Comparison of ENCODE assay signal across 14 mouse cellular contexts in the genomic region with DNA sequence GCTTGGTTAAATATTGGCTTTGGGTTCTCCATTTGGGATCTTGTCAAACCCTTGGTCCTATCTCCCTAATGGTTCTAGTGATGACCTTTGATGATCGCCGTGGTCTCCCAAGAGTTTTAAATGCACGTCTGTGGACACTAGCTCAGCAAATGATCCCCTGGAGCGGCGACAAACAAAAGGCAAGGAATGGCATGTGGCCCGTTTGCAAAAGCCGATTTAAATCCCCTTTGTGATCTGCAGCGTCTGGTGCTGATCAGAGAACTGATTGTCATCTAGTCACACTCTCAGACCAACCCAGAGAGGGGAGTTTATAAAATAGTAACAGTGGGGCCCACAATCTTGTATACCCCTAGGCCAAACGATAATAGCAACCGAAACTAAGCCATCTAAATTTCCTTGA. TPM values are rescaled to one million over a fixed set of nuclear protein-coding genes. Genes with fewer than 3 reads are reported as not detected.
A peak's percentile ranks its signal among the peaks of the same experiment; 100 is the strongest.
DNase-seq lines count a peak whose midpoint lies in the region; ATAC-seq and TF ChIP-seq lines count a peak whose summit lies in the region.
"Had no signal": no experiment of that assay in that cellular context is flagged by ENCODE, and none has a peak within 500 bp of the region (broad histone marks: within the 10 kb centered on the region; RNA-seq: fewer than 3 reads in every experiment).

No protein-coding gene starts in this region.

- H3K4me2 ChIP-seq in heart, embryonic 16.5 days (ENCODE audit: low read depth, low read length): peak overlapping the region; percentile 37
- no peak overlapping the region for H3K4me2 ChIP-seq in intestine, embryonic 16.5 days (ENCODE audit: low read depth, low read length)
- H3K4me2 ChIP-seq: limb, embryonic 12.5 days; lung, embryonic 14.5 days had no signal

- H3K4me1 ChIP-seq in heart, embryonic 16.5 days (ENCODE audit: control insufficient read depth, insufficient read depth, low read length): peaks cover 4% of the 10 kb centered on the region
- peaks cover 8% of the 10 kb centered on the region for H3K4me1 ChIP-seq in spleen, adult 2 months (ENCODE audit: control insufficient read depth, insufficient read depth, insufficient read length)
- 0 out of 2 replicates have a peak, but pooled peaks cover 3% of the 10 kb centered on the region for H3K4me1 ChIP-seq in intestine, embryonic 16.5 days (ENCODE audit: control insufficient read depth, insufficient read depth, low read length)

- no peaks in the 10 kb centered on the region for H3K9me3 ChIP-seq in heart, embryonic 16.5 days (replicated peaks; ENCODE audit: control insufficient read depth, low read length)
- no peaks in the 10 kb centered on the region for H3K9me3 ChIP-seq in intestine, embryonic 16.5 days (ENCODE audit: control insufficient read depth, low read length)
- H3K9me3 ChIP-seq: limb, embryonic 12.5 days had no signal

- H3K27ac ChIP-seq in heart, embryonic 16.5 days (ENCODE audit: low read length): peak overlapping the region; percentile 68; the same call in 1 of the 2 replicates
- peak overlapping the region; percentile 63 for H3K27ac ChIP-seq in spleen, adult 2 months (ENCODE audit: insufficient read depth, low read length)
- H3K27ac ChIP-seq in intestine, embryonic 16.5 days (ENCODE audit: low read length): no peak overlapping the region
- H3K27ac ChIP-seq: kidney, postnatal 0 days; limb, embryonic 12.5 days had no signal

- intact Hi-C loops in heart, postnatal 36 days (cut with DNase I): no loop called here
- intact Hi-C loops in left cerebral cortex, postnatal 10 days (cut with DNase I): no loop called here

- no peak for TF ChIP-seq POLR2A in spleen, adult 2 months (IDR thresholded peaks at IDR 0.05; ENCODE audit: low read depth, low read length)

- 0 out of 2 replicates have a peak, but pooled peaks have one; percentile 7 for ATAC-seq in heart, embryonic 16.5 days (replicated peaks; ENCODE audit: extremely low read depth, insufficient read depth, low FRiP score)
- no peak for ATAC-seq in intestine, embryonic 16.5 days
- ATAC-seq: hindbrain, embryonic 16.5 days had no signal

- DNase-seq in heart, postnatal 36 days: no peak
- DNase-seq in spleen, adult 2 months (ENCODE audit: low read depth in 1 of 2, low spot score in 2 of 2): no peak
- no peak for DNase-seq in spleen, adult 12 weeks (ENCODE audit: low spot score)
- peak; percentile 61 for DNase-seq in embryo, embryonic 10 days (ENCODE audit: low spot score)
- peak; percentile 60 for DNase-seq in retina, embryonic 14.5 days (ENCODE audit: low spot score)
- no peak for DNase-seq in left cerebral cortex, postnatal 10 days (ENCODE audit: extremely low spot score in 1 of 2, low spot score in 2 of 2)
- DNase-seq: adrenal gland, postnatal 25 days; lung, embryonic 14.5 days; right cerebral cortex, adult 18-20 months had no signal

- 26% methylated on average over 10 of the region's 10 CpGs for WGBS in heart, embryonic 16.5 days
- 55% methylated on average over 10 of the region's 10 CpGs for WGBS in spleen, adult 2 months
- WGBS in intestine, embryonic 16.5 days: 21% methylated on average over 10 of the region's 10 CpGs

- H3K27me3 ChIP-seq in heart, embryonic 16.5 days (ENCODE audit: control insufficient read depth, insufficient read depth, low read length): 0 out of 2 replicates have a peak, but pooled peaks cover 5% of the 10 kb centered on the region
- H3K27me3 ChIP-seq in spleen, adult 2 months (ENCODE audit: control insufficient read depth, insufficient read depth, low read length): peaks cover 3% of the 10 kb centered on the region; the same call in 1 of the 2 replicates
- H3K27me3 ChIP-seq in intestine, embryonic 16.5 days (replicated peaks; ENCODE audit: control insufficient read depth, insufficient read depth, low read length): peaks cover 5% of the 10 kb centered on the region; the same call in 1 of the 2 replicates
- H3K27me3 ChIP-seq: limb, embryonic 12.5 days had no signal

- H3K36me3 ChIP-seq in heart, embryonic 16.5 days (ENCODE audit: control insufficient read depth, insufficient read depth): no peaks in the 10 kb centered on the region
- no peaks in the 10 kb centered on the region for H3K36me3 ChIP-seq in spleen, adult 2 months (ENCODE audit: control insufficient read depth, insufficient read depth, low read length)
- H3K36me3 ChIP-seq in intestine, embryonic 16.5 days (ENCODE audit: control insufficient read depth, insufficient read depth, low read length): no peaks in the 10 kb centered on the region
- H3K36me3 ChIP-seq: limb, embryonic 12.5 days had no signal

- TF ChIP-seq CTCF in spleen, adult 2 months (IDR thresholded peaks at IDR 0.05; ENCODE audit: extremely low read depth, insufficient read depth, insufficient read length, insufficient replicate concordance): no peak

- no peak overlapping the region for H3K9ac ChIP-seq in heart, embryonic 16.5 days (ENCODE audit: low read length)
- H3K9ac ChIP-seq in intestine, embryonic 16.5 days (ENCODE audit: low read depth, low read length): no peak overlapping the region
- H3K9ac ChIP-seq: limb, embryonic 12.5 days; lung, embryonic 14.5 days had no signal

- H3K4me3 ChIP-seq in heart, embryonic 16.5 days (ENCODE audit: low read length): no peak overlapping the region
- H3K4me3 ChIP-seq in spleen, adult 2 months (ENCODE audit: extremely low read depth, insufficient read depth, insufficient read length): no peak overlapping the region
- no peak overlapping the region for H3K4me3 ChIP-seq in intestine, embryonic 16.5 days (ENCODE audit: low read length)
- H3K4me3 ChIP-seq: limb, embryonic 12.5 days had no signal

RNA-seq across cellular contexts. Expression of a gene that starts 5.4 kb away (rescaled TPM):
- 0.12 TPM in 1 of 2 replicates, not detected in the other for polyA plus RNA-seq in heart, embryonic 16.5 days (2015; fragmentation: Nextera tagmentation; extraction: Ambion mirVana)
- not detected for total RNA-seq in heart, postnatal 36 days (2021)
- 0.15 and 0.38 TPM in 2 replicates for polyA plus RNA-seq in spleen, adult 2 months (2012; rRNA removed)
- under 1 TPM; 0.91 to 0.97 TPM for total RNA-seq in left cerebral cortex, postnatal 10 days (2021)
- not detected in 2 replicates for polyA plus RNA-seq in intestine, embryonic 16.5 days (2015; fragmentation: Nextera tagmentation; extraction: Ambion mirVana)
- total RNA-seq: adrenal gland, postnatal 25 days had no signal
- polyA plus RNA-seq: lung, embryonic 14.5 days had no signal

RNA-seq across cellular contexts. Expression of a gene that starts 7.1 kb away (rescaled TPM):
- 8.4 and 16.0 TPM in 2 replicates for polyA plus RNA-seq in heart, embryonic 16.5 days (2015; fragmentation: Nextera tagmentation; extraction: Ambion mirVana)
- total RNA-seq in heart, postnatal 36 days (2021): 10 to 100 TPM; 10.4 to 11.5 TPM
- 19.2 and 25.2 TPM in 2 replicates for polyA plus RNA-seq in spleen, adult 2 months (2012; rRNA removed)
- total RNA-seq in left cerebral cortex, postnatal 10 days (2021): 10 to 100 TPM; 18.5 to 19.1 TPM
- 8.3 and 9.2 TPM in 2 replicates for polyA plus RNA-seq in intestine, embryonic 16.5 days (2015; fragmentation: Nextera tagmentation; extraction: Ambion mirVana)

Comparison
In these comparisons a context has a peak if more than half of its experiments do, and no peak if none do; other contexts are left out.
1. DNase-seq: peak in embryo, embryonic 10 days (single experiment) and retina, embryonic 14.5 days (single experiment); none in heart, postnatal 36 days (0 of 2), spleen, adult 2 months (0 of 2), spleen, adult 12 weeks (single experiment) and left cerebral cortex, postnatal 10 days (0 of 2).